In genomic region chr1:155109387-155110350, GRCm38 (mm10) we compare ENCODE assay signal across 8 mouse cellular contexts. TPM values are rescaled to one million over a fixed set of nuclear protein-coding genes. Genes with fewer than 3 reads are reported as not detected.
A peak's percentile ranks its signal among the peaks of the same experiment; 100 is the strongest.
DNase-seq lines count a peak whose midpoint lies in the region; ATAC-seq and TF ChIP-seq lines count a peak whose summit lies in the region.
"Had no signal": no experiment of that assay in that cellular context is flagged by ENCODE, and none has a peak within 500 bp of the region (broad histone marks: within the 10 kb centered on the region; RNA-seq: fewer than 3 reads in every experiment).

No protein-coding gene starts in this region.

- peak overlapping the region; percentile 41 for H3K4me2 ChIP-seq in heart, postnatal 0 days (ENCODE audit: low read depth, low read length)
- H3K4me2 ChIP-seq in midbrain, embryonic 12.5 days (replicated peaks), result 0 out of 2 replicates have a peak overlapping the region, but pooled peaks have one; percentile 19

- peaks cover 30% of the 10 kb centered on the region for H3K4me1 ChIP-seq in heart, postnatal 0 days (ENCODE audit: control insufficient read depth, insufficient read depth)
- H3K4me1 ChIP-seq in midbrain, embryonic 12.5 days, result peaks cover 42% of the 10 kb centered on the region

- H3K36me3 ChIP-seq in C2C12 (ENCODE audit: control insufficient read depth, insufficient read depth), result no peaks in the 10 kb centered on the region
- H3K36me3 ChIP-seq in heart, postnatal 0 days (replicated peaks; ENCODE audit: control insufficient read depth, insufficient read depth, low read length), result no peaks in the 10 kb centered on the region
- no peaks in the 10 kb centered on the region for H3K36me3 ChIP-seq in midbrain, embryonic 12.5 days

- peak; percentile 84 for DNase-seq in NIH3T3 (ENCODE audit: low read depth)
- peak; percentile 55 for DNase-seq in heart, postnatal 0 days (ENCODE audit: low spot score)
- DNase-seq in kidney, postnatal 25 days, result no peak
- no peak for DNase-seq in adrenal gland, adult 2 months
- DNase-seq: right cerebral cortex, postnatal 25 days had no signal

- TF ChIP-seq EP300 in heart, postnatal 0 days (IDR thresholded peaks at IDR 0.05; ENCODE audit: low read depth), result no peak

- H3K4me3 ChIP-seq in C2C12 (ENCODE audit: insufficient read depth, poor library complexity, severe bottlenecking), result no peak overlapping the region
- no peak overlapping the region; the same call in 1 of the 2 replicates for H3K4me3 ChIP-seq in heart, postnatal 0 days (ENCODE audit: low read depth, low read length)
- H3K4me3 ChIP-seq in midbrain, embryonic 12.5 days, result no peak overlapping the region

- H3K79me2 ChIP-seq in C2C12 (ENCODE audit: control insufficient read depth, insufficient read depth), result no peaks in the 10 kb centered on the region

- H3K79me3 ChIP-seq in C2C12 (ENCODE audit: low read depth), result no peaks in the 10 kb centered on the region

- H3K27ac ChIP-seq in heart, postnatal 0 days (ENCODE audit: low read depth), result peak overlapping the region; percentile 85
- peak overlapping the region; percentile 43 for H3K27ac ChIP-seq in midbrain, embryonic 12.5 days (replicated peaks)

- peak overlapping the region; percentile 27; the same call in 1 of the 2 replicates for H3K9ac ChIP-seq in heart, postnatal 0 days (replicated peaks; ENCODE audit: low read depth, low read length)
- no peak overlapping the region; the same call in 1 of the 2 replicates for H3K9ac ChIP-seq in midbrain, embryonic 12.5 days (replicated peaks)

- WGBS in heart, postnatal 0 days, result 8% methylated on average over 18 of the region's 18 CpGs
- 17% methylated on average over 18 of the region's 18 CpGs for WGBS in midbrain, embryonic 12.5 days

- no peak for TF ChIP-seq CTCF in C2C12 (IDR thresholded peaks at IDR 0.05; ENCODE audit: control insufficient read depth, insufficient read depth, insufficient read length)
- TF ChIP-seq CTCF in heart, postnatal 0 days (IDR thresholded peaks at IDR 0.05; ENCODE audit: low read depth), result no peak

- no peaks in the 10 kb centered on the region for H3K27me3 ChIP-seq in C2C12 (ENCODE audit: control insufficient read depth, insufficient read depth, insufficient read length)
- H3K27me3 ChIP-seq in heart, postnatal 0 days (ENCODE audit: control insufficient read depth, insufficient read depth, low read length), result no peaks in the 10 kb centered on the region
- peaks cover 20% of the 10 kb centered on the region for H3K27me3 ChIP-seq in midbrain, embryonic 12.5 days

- H3ac ChIP-seq in C2C12 (ENCODE audit: control insufficient read depth, insufficient read length, low read depth), result peak overlapping the region; percentile 52

- H3K9me3 ChIP-seq in heart, postnatal 0 days (replicated peaks; ENCODE audit: control insufficient read depth, low read length), result no peaks in the 10 kb centered on the region
- no peaks in the 10 kb centered on the region for H3K9me3 ChIP-seq in midbrain, embryonic 12.5 days

- ATAC-seq in heart, postnatal 0 days (ENCODE audit: insufficient read depth, low read depth), result no peak
- no peak for ATAC-seq in midbrain, embryonic 12.5 days (ENCODE audit: low FRiP score, low read depth)
- no peak for ATAC-seq in inflammation-experienced regulatory T-cells, adult 6 months

TF ChIP-seq in C2C12, 6 proteins besides CTCF, POLR2A, EP300 and RAD21:
- TF ChIP-seq MYOG (IDR thresholded peaks at IDR 0.05; ENCODE audit: control insufficient read depth, extremely low read depth, insufficient read length) (no peak), MYOD1 (IDR thresholded peaks at IDR 0.05; ENCODE audit: control insufficient read depth, insufficient read length, low read depth) (peak; percentile 15)

RNA-seq across cellular contexts. Expression of gene Ier5, which starts 10.2 kb away (rescaled TPM):
- 24.4 TPM for polyA plus RNA-seq in C2C12 (2012; fragmentation: generic; extraction: Trizol)
- 50.4 and 56.2 TPM in 2 replicates for total RNA-seq in heart, postnatal 0 days (2014; rRNA removed; ENCODE audit: low replicate concordance)
- polyA plus RNA-seq in heart, postnatal 0 days (2015; fragmentation: Nextera tagmentation; extraction: Ambion mirVana), result 3.1 and 3.9 TPM in 2 replicates
- polyA plus RNA-seq in midbrain, embryonic 12.5 days (2016; fragmentation: Nextera tagmentation; extraction: Ambion mirVana), result 12.8 and 14.6 TPM in 2 replicates
- polyA plus RNA-seq in inflammation-experienced regulatory T-cells, adult 6 months (2017; shearing (Covaris generic)), result 10 to 100 TPM in 1 of 3 experiments, 1 to 10 TPM in 2; 6.6 to 12.8 (median 7.5) TPM
- 10 to 100 TPM in 1 of 2 experiments, 1 to 10 TPM in 1; 6.3 to 10.7 TPM for total RNA-seq in adrenal gland, adult 2 months (2021)
- 13.9 and 21.4 TPM in 2 replicates for polyA plus RNA-seq in adrenal gland, adult 2 months (2012; rRNA removed)

RNA-seq across cellular contexts. Expression of gene Mr1, which starts 36.9 kb away (rescaled TPM):
- polyA plus RNA-seq in C2C12 (2012; fragmentation: generic; extraction: Trizol), result 1.1 TPM
- 8.2 and 16.1 TPM in 2 replicates for total RNA-seq in heart, postnatal 0 days (2014; rRNA removed; ENCODE audit: low replicate concordance)
- polyA plus RNA-seq in heart, postnatal 0 days (2015; fragmentation: Nextera tagmentation; extraction: Ambion mirVana), result 6.5 and 7.2 TPM in 2 replicates
- polyA plus RNA-seq in midbrain, embryonic 12.5 days (2016; fragmentation: Nextera tagmentation; extraction: Ambion mirVana), result 0.46 and 0.54 TPM in 2 replicates
- 10 to 100 TPM; 14.3 to 23.5 (median 22.1) TPM for polyA plus RNA-seq in inflammation-experienced regulatory T-cells, adult 6 months (2017; shearing (Covaris generic))
- 10 to 100 TPM; 29.2 to 30.6 TPM for total RNA-seq in adrenal gland, adult 2 months (2021)
- polyA plus RNA-seq in adrenal gland, adult 2 months (2012; rRNA removed), result 3.8 and 4.4 TPM in 2 replicates

RNA-seq across cellular contexts. Expression of gene Stx6, which starts 48.8 kb away (rescaled TPM):
- 30.5 TPM for polyA plus RNA-seq in C2C12 (2012; fragmentation: generic; extraction: Trizol)
- total RNA-seq in heart, postnatal 0 days (2014; rRNA removed; ENCODE audit: low replicate concordance), result 56.6 and 59.4 TPM in 2 replicates
- polyA plus RNA-seq in heart, postnatal 0 days (2015; fragmentation: Nextera tagmentation; extraction: Ambion mirVana), result 36.3 and 39.6 TPM in 2 replicates
- polyA plus RNA-seq in midbrain, embryonic 12.5 days (2016; fragmentation: Nextera tagmentation; extraction: Ambion mirVana), result 122 and 127 TPM in 2 replicates
- 10 to 100 TPM; 50.2 to 72.7 (median 54.4) TPM for polyA plus RNA-seq in inflammation-experienced regulatory T-cells, adult 6 months (2017; shearing (Covaris generic))
- total RNA-seq in adrenal gland, adult 2 months (2021), result 10 to 100 TPM; 50.7 to 58.4 TPM
- 84.3 and 92.3 TPM in 2 replicates for polyA plus RNA-seq in adrenal gland, adult 2 months (2012; rRNA removed)

Comparison
In these comparisons a context has a peak if more than half of its experiments do, and no peak if none do; other contexts are left out.
1. DNase-seq: peak in NIH3T3 (single experiment) and heart, postnatal 0 days (single experiment); none in kidney, postnatal 25 days (0 of 2) and adrenal gland, adult 2 months (single experiment).